Mouse (Mus musculus): Measurements from ENCODE around the gene Tmem251. TPM values are rescaled to one million over a fixed set of nuclear protein-coding genes. Genes with fewer than 3 reads are reported as not detected.

The Tmem251 gene
- 4.4 and 5.0 TPM in 2 replicates for polyA plus RNA-seq (2012; rRNA removed)

DNA sequence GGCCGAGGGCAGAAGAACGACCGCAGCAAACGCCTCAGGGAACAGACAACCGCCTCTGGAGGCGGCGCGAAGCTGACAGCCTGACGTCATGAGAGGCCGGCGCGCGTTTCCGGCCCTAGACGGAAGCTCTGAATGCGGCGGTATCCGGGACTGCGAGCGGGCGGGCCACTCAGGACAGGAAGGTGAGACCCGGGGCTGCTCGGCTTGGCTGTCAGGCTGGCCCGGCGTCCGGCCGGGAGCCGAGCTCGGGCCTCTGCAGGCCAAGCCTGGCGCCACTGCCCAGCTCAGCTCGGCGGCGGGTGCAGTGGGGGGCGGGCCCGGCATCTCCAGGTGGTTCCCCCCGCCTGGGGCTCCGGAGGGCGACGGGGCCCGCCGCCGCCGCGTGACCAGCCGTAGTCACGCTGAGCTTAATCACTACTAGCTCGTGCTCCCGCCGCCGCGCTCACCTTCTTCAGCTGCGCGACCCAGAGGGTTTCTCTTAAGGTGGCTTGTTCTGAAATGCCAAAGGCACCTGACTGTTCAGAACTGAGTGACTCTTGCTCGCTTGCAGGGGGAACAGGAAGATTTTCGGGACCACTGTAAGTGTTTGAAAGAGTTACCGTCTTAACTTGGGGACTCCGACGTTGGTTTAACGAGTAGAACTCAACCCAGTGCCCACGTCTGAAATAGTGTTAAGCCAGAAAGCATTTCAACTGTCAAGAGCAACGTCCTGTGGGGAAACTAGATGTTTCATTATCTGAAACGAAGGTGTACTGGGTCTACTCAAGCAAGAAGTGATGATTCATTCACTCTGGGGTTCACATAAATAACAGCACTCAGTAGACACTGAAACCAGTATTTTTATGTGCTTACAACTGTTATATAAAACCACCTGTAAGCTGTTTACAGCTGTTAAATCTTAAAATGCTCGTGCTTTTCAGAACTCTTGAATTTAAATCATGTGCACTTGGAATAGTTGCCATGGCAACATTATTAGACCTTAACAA, at the start of gene Tmem251, which contains the start of gene Moap1:
TSS of gene Tmem251 (plus strand) at position 174 of the 986 bp plus-strand sequence.
TSS of gene Moap1 (minus strand) at position 73 of the 986 bp plus-strand sequence.

DNA sequence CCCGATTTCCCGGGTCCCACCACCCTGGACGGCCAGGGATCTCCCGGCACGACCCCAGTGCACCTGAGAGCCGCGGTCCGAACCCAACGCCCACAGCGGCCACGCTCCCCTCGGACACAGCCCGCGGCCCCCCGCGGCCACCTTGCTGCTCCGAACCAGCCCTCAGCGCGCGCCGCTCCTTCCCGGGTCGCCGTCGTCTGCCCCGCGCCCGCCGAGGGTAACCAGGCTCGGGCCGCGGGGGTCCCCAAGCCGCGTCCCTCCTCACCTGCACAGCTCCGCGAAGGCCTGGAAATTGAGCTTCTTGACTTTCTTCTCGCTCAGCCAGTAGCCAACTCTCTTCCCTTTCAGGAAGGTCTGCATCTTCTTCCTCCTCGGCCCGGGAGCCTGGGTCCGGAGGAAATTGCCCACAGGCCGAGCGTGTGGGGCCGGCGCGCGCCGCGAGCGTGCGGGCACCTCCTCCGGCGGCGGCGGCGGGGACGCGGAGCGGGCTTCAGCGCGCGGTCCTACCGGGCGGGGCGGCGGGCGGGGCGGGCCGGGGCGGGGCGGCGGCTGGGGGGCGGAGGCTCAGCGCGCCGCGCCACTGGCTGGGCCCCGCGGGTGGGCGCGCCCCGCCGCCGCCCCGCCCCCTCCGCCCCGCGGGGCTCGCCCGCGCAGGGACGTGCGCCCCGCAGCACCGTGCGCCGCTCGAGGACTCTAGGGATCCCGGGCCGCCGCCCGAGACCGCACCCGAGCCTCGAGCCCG, 38.9 kb upstream of the Tmem251 start, which contains the start of gene Itpk1:
TSS of gene Itpk1 (minus strand) at position 474 of the 742 bp plus-strand sequence.

GRCm38 (mm10) chr12:102757689-102758402, 14.3 kb downstream of the Tmem251 start, which contains the start of the genes Gm28051, Gon7 and Ubr7:
Gene Gm28051, minus strand, starts transcription at chr12:102757765.
Gene Gon7, minus strand, starts transcription at chr12:102757803.
Gene Ubr7, plus strand, starts transcription at chr12:102757967.

DNA sequence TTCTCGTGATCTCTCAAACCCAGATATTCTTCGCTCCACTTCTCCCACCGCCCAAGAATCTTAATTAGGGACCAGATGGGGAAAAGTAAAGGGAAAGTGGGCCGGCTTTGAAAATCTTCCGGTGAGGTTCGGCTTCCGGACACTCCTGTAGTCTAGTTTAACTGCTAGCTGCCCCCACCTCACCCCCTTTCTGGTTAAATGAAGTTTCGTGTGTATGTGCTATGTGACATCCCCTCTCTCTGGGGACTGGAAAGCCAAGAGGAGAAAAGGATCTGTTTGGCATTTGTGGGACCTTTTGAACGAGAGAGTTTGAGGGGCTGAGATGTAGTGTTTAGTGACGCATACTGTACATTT, 14.8 kb downstream of the Tmem251 start, which contains the start of gene Gm20604:
TSS of gene Gm20604 (minus strand) at position 270 of the 354 bp plus-strand sequence.

Other genes with a start within 250 kb of the Tmem251 start
- gene Chga, start 188.8 kb upstream of the Tmem251 start, polyA plus RNA-seq (2012; rRNA removed) = 87.8 and 93.9 TPM in 2 replicates
- gene Itpk1, start 38.8 kb upstream of the Tmem251 start, polyA plus RNA-seq (2012; rRNA removed) = 37.7 and 43.1 TPM in 2 replicates
- 19.6 and 20.2 TPM in 2 replicates for gene Moap1, start 101 bp upstream of the Tmem251 start, polyA plus RNA-seq (2012; rRNA removed)
- gene Gm28051, start 14.0 kb downstream of the Tmem251 start, polyA plus RNA-seq (2012; rRNA removed) = not detected in 2 replicates
- gene Gon7, start 14.0 kb downstream of the Tmem251 start, polyA plus RNA-seq (2012; rRNA removed) = 28.5 and 30.1 TPM in 2 replicates
- gene Ubr7, start 14.2 kb downstream of the Tmem251 start, polyA plus RNA-seq (2012; rRNA removed) = 36.2 and 37.7 TPM in 2 replicates
- 39.1 and 41.4 TPM in 2 replicates for gene Gm20604, start 14.9 kb downstream of the Tmem251 start, polyA plus RNA-seq (2012; rRNA removed)
- gene Btbd7, start 134.7 kb downstream of the Tmem251 start, polyA plus RNA-seq (2012; rRNA removed) = 19.5 and 20.4 TPM in 2 replicates
- gene Cox8c, start 155.6 kb downstream of the Tmem251 start, polyA plus RNA-seq (2012; rRNA removed) = not detected in 2 replicates
- gene Unc79, start 205.1 kb downstream of the Tmem251 start, polyA plus RNA-seq (2012; rRNA removed) = 38.9 and 39.3 TPM in 2 replicates